Mouse (Mus musculus) adrenal gland, adult 10 weeks (tissue): Measurements from ENCODE around the gene Gfy. TPM values are rescaled to one million over a fixed set of nuclear protein-coding genes. Genes with fewer than 3 reads are reported as not detected.

Experiments used
- polyA plus RNA-seq: library from polyadenylated mRNA; stranded (reverse); fragments of 350-450 nt; fragmentation: Illumina TruSeq; extraction: RNeasy Lipid Tissue Mini Kit (QIAGEN cat#74804); gene quantifications from one replicate; pipeline ENCODE4 v1.2.3, GENCODE M21; 2014; ENCODE audit warnings: low read depth, low replicate concordance

Gfy gene
- not detected for polyA plus RNA-seq

GRCm38 (mm10) chr7:45179469-45179868 is at the start of gene Gfy:
TSS of gene Gfy (minus strand) at chr7:45179569.

GRCm38 (mm10) chr7:45215673-45216441 is 36.5 kb upstream of the Gfy start, which contains the start of gene Tead2:
TSS of gene Tead2 (plus strand) at chr7:45215753.

GRCm38 (mm10) chr7:45211851-45212251 is 32.5 kb upstream of the Gfy start, which contains the start of gene Dkkl1:
TSS of gene Dkkl1 (minus strand) at chr7:45212147.

GRCm38 (mm10) chr7:45204380-45205143 is 25.2 kb upstream of the Gfy start, which contains the start of gene Ccdc155:
TSS of gene Ccdc155 (minus strand) at chr7:45204892.

GRCm38 (mm10) chr7:45180896-45181477 is 1.6 kb upstream of the Gfy start, which contains the start of gene Pth2:
TSS of gene Pth2 (plus strand) at chr7:45180995.

GRCm38 (mm10) chr7:45163735-45164490 is 15.5 kb downstream of the Gfy start, which contains the start of gene Slc17a7:
TSS of gene Slc17a7 (plus strand) at chr7:45163949.

GRCm38 (mm10) chr7:45154096-45154992 is 25.0 kb downstream of the Gfy start, which contains the start of the genes Pih1d1 and Aldh16a1:
TSS of gene Pih1d1 (plus strand) at chr7:45154303.
TSS of gene Aldh16a1 (minus strand) at chr7:45154584.

GRCm38 (mm10) chr7:45135993-45136567 is 43.3 kb downstream of the Gfy start, which contains the start of the genes Gm45713 and Flt3l:
TSS of gene Gm45713 (minus strand) at chr7:45136231.
TSS of gene Flt3l (minus strand) at chr7:45136432.

GRCm38 (mm10) chr7:45128624-45129246 is 50.6 kb downstream of the Gfy start, which contains the start of gene Rpl13a:
TSS of gene Rpl13a (minus strand) at chr7:45128761.

Other genes with a start within 250 kb of the Gfy start
- gene Tsks, start 236.4 kb downstream of the Gfy start, polyA plus RNA-seq, result not detected
- 0.70 TPM for gene Cpt1c, start 204.7 kb downstream of the Gfy start, polyA plus RNA-seq
- 9.0 TPM for gene Prmt1, start 193.0 kb downstream of the Gfy start, polyA plus RNA-seq
- gene Irf3, start 181.9 kb downstream of the Gfy start, polyA plus RNA-seq, result 24.6 TPM
- gene Bcl2l12, start 180.9 kb downstream of the Gfy start, polyA plus RNA-seq, result not detected
- 4.1 TPM for gene Scaf1, start 163.2 kb downstream of the Gfy start, polyA plus RNA-seq
- gene Rras, start 161.6 kb downstream of the Gfy start, polyA plus RNA-seq, result 5.8 TPM
- gene Prr12, start 126.7 kb downstream of the Gfy start, polyA plus RNA-seq, result 0.41 TPM
- 7.3 TPM for gene Nosip, start 117.1 kb downstream of the Gfy start, polyA plus RNA-seq
- gene Prrg2, start 116.9 kb downstream of the Gfy start, polyA plus RNA-seq, result 3.9 TPM
- gene Rcn3, start 87.3 kb downstream of the Gfy start, polyA plus RNA-seq, result not detected
- 21.6 TPM for gene Fcgrt, start 75.7 kb downstream of the Gfy start, polyA plus RNA-seq
- gene Rps11, start 55.1 kb downstream of the Gfy start, polyA plus RNA-seq, result 313 TPM
- gene Rpl13a, start 50.8 kb downstream of the Gfy start, polyA plus RNA-seq, result 287 TPM
- not detected for gene Gm45713, start 43.3 kb downstream of the Gfy start, polyA plus RNA-seq
- 11.4 TPM for gene Flt3l, start 43.1 kb downstream of the Gfy start, polyA plus RNA-seq
- gene Pih1d1, start 25.3 kb downstream of the Gfy start, polyA plus RNA-seq, result 2.8 TPM
- gene Aldh16a1, start 25.0 kb downstream of the Gfy start, polyA plus RNA-seq, result 2.0 TPM
- gene Slc17a7, start 15.6 kb downstream of the Gfy start, polyA plus RNA-seq, result not detected
- not detected for gene Pth2, start 1.4 kb upstream of the Gfy start, polyA plus RNA-seq
- gene Ccdc155, start 25.3 kb upstream of the Gfy start, polyA plus RNA-seq, result not detected
- not detected for gene Dkkl1, start 32.6 kb upstream of the Gfy start, polyA plus RNA-seq
- 2.2 TPM for gene Tead2, start 36.2 kb upstream of the Gfy start, polyA plus RNA-seq
- gene Cd37, start 59.5 kb upstream of the Gfy start, polyA plus RNA-seq, result 0.52 TPM
- not detected for gene Slc6a16, start 61.5 kb upstream of the Gfy start, polyA plus RNA-seq
- gene Slc6a21, start 97.9 kb upstream of the Gfy start, polyA plus RNA-seq, result not detected
- gene Trpm4, start 154.2 kb upstream of the Gfy start, polyA plus RNA-seq, result 0.29 TPM
- 0.87 TPM for gene Hrc, start 155.7 kb upstream of the Gfy start, polyA plus RNA-seq
- gene Ppfia3, start 187.4 kb upstream of the Gfy start, polyA plus RNA-seq, result not detected
- gene Lin7b, start 191.0 kb upstream of the Gfy start, polyA plus RNA-seq, result not detected
- 77.1 TPM for gene Snrnp70, start 216.2 kb upstream of the Gfy start, polyA plus RNA-seq
- not detected for gene Kcna7, start 226.1 kb upstream of the Gfy start, polyA plus RNA-seq
- gene Ntf5, start 234.1 kb upstream of the Gfy start, polyA plus RNA-seq, result not detected
- not detected for gene Lhb, start 241.3 kb upstream of the Gfy start, polyA plus RNA-seq